Mouse (Mus musculus): ENCODE measurements around the gene Ddx39b.

- TF ChIP-seq CTCF (IDR thresholded peaks at IDR 0.05; ENCODE audit: extremely low read depth, insufficient read depth, insufficient read length, insufficient replicate concordance) (no peak), POLR2A (IDR thresholded peaks at IDR 0.05; ENCODE audit: low read depth, low read length) (no peak)
These were observed 18.1 kb downstream of the Ddx39b start for GRCm38 (mm10) chr17:35259621-35260020.

Measured in spleen, adult 2 months (tissue).